Mouse (Mus musculus) forebrain, embryonic 15.5 days (tissue): ENCODE data around the gene Hoxb6. TPM values are rescaled to one million over a fixed set of nuclear protein-coding genes. Genes with fewer than 3 reads are reported as not detected.

ENCODE experiments used
- ATAC-seq: fragments of 200-750 bp; cut with Nextera tagmentation; replicated peaks from 2 replicates; pipeline ENCODE4 v1.8.0; 2017; ENCODE audit warnings: mild to moderate bottlenecking, moderate TSS enrichment, moderate library complexity
- H3K27ac ChIP-seq: fragments of 300-500 bp; sonication (generic); replicated peaks from 2 replicates; pipeline ENCODE4 v1.5.1; 2015; ENCODE audit warnings: mild to moderate bottlenecking, inconsistent platforms
- H3K27me3 ChIP-seq: fragments of 300-500 bp; sonication (generic); 2 replicates; pipeline ENCODE4 v1.6.1; 2015; ENCODE audit warnings: inconsistent platforms
- H3K36me3 ChIP-seq: fragments of 300-500 bp; sonication (generic); 2 replicates; pipeline ENCODE4 v1.6.1; 2015; ENCODE audit warnings: mild to moderate bottlenecking, inconsistent platforms
- H3K4me1 ChIP-seq: fragments of 300-500 bp; sonication (generic); 2 replicates; pipeline ENCODE4 v1.6.1; 2015; ENCODE audit warnings: inconsistent platforms
- H3K4me2 ChIP-seq: fragments of 300-500 bp; sonication (generic); replicated peaks from 2 replicates; pipeline ENCODE4 v1.6.1; 2015; ENCODE audit warnings: mild to moderate bottlenecking, inconsistent platforms
- H3K4me3 ChIP-seq: fragments of 300-500 bp; sonication (generic); 2 replicates; pipeline ENCODE4 v1.5.1; 2015; ENCODE audit warnings: mild to moderate bottlenecking, inconsistent platforms
- H3K9ac ChIP-seq: fragments of 300-500 bp; sonication (generic); replicated peaks from 2 replicates; pipeline ENCODE4 v1.6.1; 2015; ENCODE audit warnings: mild to moderate bottlenecking, inconsistent platforms
- H3K9me3 ChIP-seq: fragments of 300-500 bp; sonication (generic); 2 replicates; pipeline ENCODE4 v1.6.1; 2016; ENCODE audit warnings: inconsistent platforms
- WGBS: fragments of 180-500 bp; shearing (Covaris S2); methylation state at CpG from one replicate; pipeline ENCODE4 v1.1.7; 2015; ENCODE audit warnings: mixed read lengths; 5-methylcytosine and 5-hydroxymethylcytosine counted together
- polyA plus RNA-seq: library from polyadenylated mRNA; unstranded; fragments of >200 nt; fragmentation: Nextera tagmentation; extraction: Ambion mirVana; gene quantifications from 2 replicates; pipeline ENCODE4 v1.2.1, GENCODE M21; 2015

Hoxb6 gene
- polyA plus RNA-seq, 1 experiment from 2014 or later = not detected

- H3K4me3 ChIP-seq = no peak overlapping the region
These were observed 36.3 kb downstream of the Hoxb6 start for GRCm38 (mm10) chr11:96328605-96329004.

GRCm38 (mm10) chr11:96332105-96332504, 39.8 kb downstream of the Hoxb6 start:
- WGBS = 0% methylated on average over 8 of the region's 8 CpGs
- H3K27ac ChIP-seq = no peak overlapping the region

More at GRCm38 (mm10) chr11:96328605-96329004, 36.3 kb downstream of the Hoxb6 start:
- 8% methylated on average over 8 of the region's 8 CpGs for WGBS
- Histone ChIP-seq H3K4me2 (no peak overlapping the region), H3K36me3 (no peaks in the 10 kb centered on the region), H3K9me3 (no peaks in the 10 kb centered on the region), H3K27me3 (peaks cover 99% of the 10 kb centered on the region), H3K9ac (no peak overlapping the region), H3K4me1 (no peaks in the 10 kb centered on the region), H3K27ac (no peak overlapping the region)
- ATAC-seq = no peak

DNA sequence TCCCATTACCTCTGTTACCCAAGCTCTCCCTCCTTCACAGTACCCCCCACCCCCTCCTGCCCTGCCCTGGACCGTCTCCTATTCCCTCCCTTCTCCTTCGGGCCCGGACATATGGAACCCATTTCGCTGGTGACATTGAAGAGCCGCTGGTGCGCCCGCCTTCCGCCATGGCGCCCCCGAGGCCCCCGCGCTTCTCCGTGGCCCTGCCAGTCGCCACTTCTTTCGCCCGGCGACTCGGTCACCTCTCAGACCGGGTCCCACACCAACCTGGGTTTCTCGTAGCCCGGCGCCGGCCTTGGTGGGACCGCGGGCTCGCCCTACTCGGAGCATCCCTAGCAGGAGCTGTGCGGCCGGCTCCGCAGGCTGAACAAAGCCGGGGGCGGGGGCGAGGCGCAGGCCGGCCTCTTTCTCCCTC, 40.3 kb downstream of the Hoxb6 start:
- no peak overlapping the region for H3K9ac ChIP-seq
- no peaks in the 10 kb centered on the region for H3K4me1 ChIP-seq
- H3K27me3 ChIP-seq = peaks cover 99% of the 10 kb centered on the region
- H3K4me3 ChIP-seq = no peak overlapping the region
- no peak overlapping the region for H3K27ac ChIP-seq
- H3K4me2 ChIP-seq = no peak overlapping the region
- no peaks in the 10 kb centered on the region for H3K36me3 ChIP-seq
- WGBS = 2% methylated on average over 35 of the region's 35 CpGs
- H3K9me3 ChIP-seq = no peaks in the 10 kb centered on the region
- no peak for ATAC-seq

More at GRCm38 (mm10) chr11:96332105-96332504, 39.8 kb downstream of the Hoxb6 start:
- Histone ChIP-seq H3K9ac (no peak overlapping the region), H3K4me2 (no peak overlapping the region), H3K27me3 (peaks cover 99% of the 10 kb centered on the region), H3K4me1 (no peaks in the 10 kb centered on the region), H3K36me3 (no peaks in the 10 kb centered on the region), H3K9me3 (no peaks in the 10 kb centered on the region), H3K4me3 (no peak overlapping the region)
- ATAC-seq = no peak

DNA sequence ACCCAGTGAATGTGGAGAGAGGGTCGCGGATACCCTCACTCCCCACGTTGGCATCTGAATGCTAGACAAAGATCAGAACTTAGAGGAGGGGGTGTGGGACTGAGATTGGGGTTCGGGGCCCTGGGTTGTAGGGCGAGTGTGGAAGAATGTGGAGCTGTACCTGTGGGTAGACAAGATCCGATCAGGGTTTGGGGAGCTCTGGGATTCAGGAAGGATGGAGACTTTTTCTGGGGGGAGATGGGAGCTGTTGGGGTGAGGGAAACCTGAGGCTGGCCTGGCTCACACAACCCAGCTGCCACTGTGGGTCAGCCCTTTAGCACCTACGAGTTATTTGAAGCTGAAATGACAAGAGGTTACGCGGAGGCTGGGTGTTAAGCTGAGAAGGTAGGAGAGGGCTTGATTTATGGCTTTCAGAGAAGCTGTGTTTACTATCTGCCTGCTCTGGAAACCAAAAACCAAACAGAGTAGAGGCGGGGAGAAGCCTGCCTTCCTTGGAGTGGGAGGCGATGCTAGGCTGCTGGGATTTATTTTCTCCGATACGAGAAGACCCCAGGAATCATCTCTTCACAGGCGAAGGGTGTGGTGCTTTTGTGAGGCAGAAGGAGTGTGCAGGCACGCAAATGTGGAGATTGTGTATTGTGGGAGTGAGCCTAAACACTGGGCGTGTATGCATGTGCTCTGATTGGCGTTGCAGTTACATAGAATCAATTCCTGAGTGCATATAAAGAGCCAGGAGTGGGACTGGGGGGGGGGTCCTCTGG, 41.1 kb downstream of the Hoxb6 start:
- Histone ChIP-seq H3K4me1 (no peaks in the 10 kb centered on the region), H3K9me3 (no peaks in the 10 kb centered on the region), H3K27ac (no peak overlapping the region), H3K36me3 (no peaks in the 10 kb centered on the region), H3K9ac (no peak overlapping the region), H3K4me3 (no peak overlapping the region), H3K27me3 (peaks cover 99% of the 10 kb centered on the region), H3K4me2 (no peak overlapping the region)
- 2% methylated on average over 17 of the region's 17 CpGs for WGBS
- ATAC-seq = no peak

- Histone ChIP-seq H3K4me1 (no peaks in the 10 kb centered on the region), H3K36me3 (no peaks in the 10 kb centered on the region), H3K4me2 (no peak overlapping the region), H3K9ac (no peak overlapping the region), H3K27ac (no peak overlapping the region), H3K9me3 (no peaks in the 10 kb centered on the region), H3K4me3 (no peak overlapping the region), H3K27me3 (peaks cover 99% of the 10 kb centered on the region)
- no peak for ATAC-seq
- 0% methylated on average over 2 of the region's 2 CpGs for WGBS
These were observed 41.7 kb downstream of the Hoxb6 start for GRCm38 (mm10) chr11:96334002-96334364.

GRCm38 (mm10) chr11:96334998-96335397, 42.7 kb downstream of the Hoxb6 start:
- WGBS = 13% methylated on average over 3 of the region's 3 CpGs
- Histone ChIP-seq H3K36me3 (no peaks in the 10 kb centered on the region), H3K27ac (no peak overlapping the region), H3K4me3 (no peak overlapping the region), H3K9ac (no peak overlapping the region), H3K27me3 (peaks cover 99% of the 10 kb centered on the region), H3K4me1 (no peaks in the 10 kb centered on the region), H3K4me2 (no peak overlapping the region), H3K9me3 (no peaks in the 10 kb centered on the region)
- ATAC-seq = no peak

- Histone ChIP-seq H3K27me3 (peaks cover 98% of the 10 kb centered on the region), H3K4me2 (no peak overlapping the region), H3K4me1 (no peaks in the 10 kb centered on the region), H3K27ac (no peak overlapping the region), H3K4me3 (no peak overlapping the region), H3K9ac (no peak overlapping the region), H3K36me3 (no peaks in the 10 kb centered on the region), H3K9me3 (no peaks in the 10 kb centered on the region)
- 0% methylated on average over 2 of the region's 2 CpGs for WGBS
- ATAC-seq = no peak
These were observed 44.3 kb downstream of the Hoxb6 start for GRCm38 (mm10) chr11:96336597-96336996.

- Histone ChIP-seq H3K4me2 (no peak overlapping the region), H3K9ac (no peak overlapping the region), H3K4me3 (no peak overlapping the region), H3K36me3 (no peaks in the 10 kb centered on the region), H3K27ac (no peak overlapping the region), H3K4me1 (no peaks in the 10 kb centered on the region), H3K27me3 (peaks cover 98% of the 10 kb centered on the region), H3K9me3 (no peaks in the 10 kb centered on the region)
- no peak for ATAC-seq
- WGBS = 3% methylated on average over 6 of the region's 6 CpGs
These were observed 44.8 kb downstream of the Hoxb6 start for GRCm38 (mm10) chr11:96337026-96337425.

GRCm38 (mm10) chr11:96338957-96339855, 46.9 kb downstream of the Hoxb6 start:
- ATAC-seq = no peak

DNA sequence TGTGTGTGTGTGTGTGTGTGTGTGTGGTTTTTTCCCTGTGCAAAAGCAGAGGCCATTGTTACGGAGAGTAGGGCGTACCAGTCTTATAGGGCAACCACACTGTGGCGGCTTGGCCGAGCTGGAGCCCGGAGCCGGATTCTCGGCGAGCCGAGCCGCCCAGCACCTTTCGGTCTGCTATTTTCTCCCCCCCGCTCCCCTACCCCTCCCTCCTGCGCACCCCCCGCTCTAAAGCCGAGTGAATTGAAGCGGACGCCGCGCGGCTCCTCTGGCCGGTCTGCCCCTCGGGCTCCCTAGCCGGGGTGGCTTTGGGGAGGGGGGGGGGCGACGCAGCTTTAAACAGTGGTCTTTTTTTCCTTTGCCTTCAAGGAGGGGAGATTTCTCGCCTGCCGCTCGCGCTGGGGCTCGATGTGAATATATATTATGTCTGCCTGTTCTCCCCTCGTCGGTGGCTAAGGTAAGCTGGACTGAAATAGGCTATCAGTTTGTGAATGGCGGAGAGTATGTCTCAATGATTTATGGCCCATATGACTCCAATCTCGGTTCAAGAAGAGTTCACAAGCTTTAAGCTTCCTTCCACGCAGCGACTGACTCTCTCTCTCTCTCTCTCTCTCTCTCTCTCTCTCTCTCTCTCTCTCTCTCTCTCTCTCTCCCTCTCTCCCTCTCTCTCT, 48.6 kb downstream of the Hoxb6 start:
- Histone ChIP-seq H3K4me3 (no peak overlapping the region), H3K27ac (no peak overlapping the region), H3K4me2 (no peak overlapping the region), H3K27me3 (peaks cover 98% of the 10 kb centered on the region), H3K9ac (no peak overlapping the region), H3K9me3 (no peaks in the 10 kb centered on the region), H3K4me1 (peaks cover 7% of the 10 kb centered on the region), H3K36me3 (no peaks in the 10 kb centered on the region)
- ATAC-seq = no peak
- WGBS = under 1% methylated on average over 31 of the region's 36 CpGs

More at GRCm38 (mm10) chr11:96338957-96339855, 46.9 kb downstream of the Hoxb6 start:
- Histone ChIP-seq H3K27ac (no peak overlapping the region), H3K4me1 (no peaks in the 10 kb centered on the region), H3K4me2 (no peak overlapping the region), H3K36me3 (no peaks in the 10 kb centered on the region), H3K9me3 (no peaks in the 10 kb centered on the region), H3K4me3 (no peak overlapping the region), H3K9ac (no peak overlapping the region), H3K27me3 (peaks cover 98% of the 10 kb centered on the region)
- WGBS = 8% methylated on average over 7 of the region's 7 CpGs

GRCm38 (mm10) chr11:96341701-96342575, 49.7 kb downstream of the Hoxb6 start:
- Histone ChIP-seq H3K4me1 (peaks cover 8% of the 10 kb centered on the region), H3K4me3 (no peak overlapping the region), H3K9ac (no peak overlapping the region), H3K27ac (no peak overlapping the region), H3K9me3 (no peaks in the 10 kb centered on the region), H3K4me2 (no peak overlapping the region), H3K27me3 (peaks cover 98% of the 10 kb centered on the region), H3K36me3 (no peaks in the 10 kb centered on the region)
- under 1% methylated on average over 40 of the region's 40 CpGs for WGBS
- no peak for ATAC-seq
